Mouse (Mus musculus): ENCODE data around the gene Gm5901.

Gene Gm5901

GRCm38 (mm10) chr7:105404268-105404667, 29.4 kb downstream of the Gm5901 start, which contains the start of gene Cnga4:
Gene Cnga4 (plus strand): TSS chr7:105404568.
- DNase-seq (ENCODE audit: low read depth, low spot score): no peak

GRCm38 (mm10) chr7:105406322-105406721, 31.5 kb downstream of the Gm5901 start:
- DNase-seq (ENCODE audit: low read depth, low spot score): no peak

GRCm38 (mm10) chr7:105411874-105412632, 37.2 kb downstream of the Gm5901 start:
- DNase-seq (ENCODE audit: low read depth, low spot score): peak; percentile 78

GRCm38 (mm10) chr7:105414385-105414784, 39.5 kb downstream of the Gm5901 start:
- DNase-seq (ENCODE audit: low read depth, low spot score): no peak

- DNase-seq (ENCODE audit: low read depth, low spot score): no peak
Measured at GRCm38 (mm10) chr7:105416529-105416928, 41.7 kb downstream of the Gm5901 start.

GRCm38 (mm10) chr7:105418106-105418505, 43.3 kb downstream of the Gm5901 start:
- DNase-seq (ENCODE audit: low read depth, low spot score): no peak

GRCm38 (mm10) chr7:105420903-105421302, 46.1 kb downstream of the Gm5901 start:
- DNase-seq (ENCODE audit: low read depth, low spot score): no peak

- DNase-seq (ENCODE audit: low read depth, low spot score): no peak
Measured at GRCm38 (mm10) chr7:105424368-105424767, 49.5 kb downstream of the Gm5901 start.

- no peak for DNase-seq (ENCODE audit: low read depth, low spot score)
Measured at GRCm38 (mm10) chr7:105425424-105426043, 50.7 kb downstream of the Gm5901 start, which contains the start of gene Cckbr. Gene Cckbr (plus strand): TSS chr7:105425731.

GRCm38 (mm10) chr7:105426051-105426450, 51.2 kb downstream of the Gm5901 start:
- DNase-seq (ENCODE audit: low read depth, low spot score): no peak
